Mouse (Mus musculus): ENCODE results near the gene Lce1a2. TPM values are rescaled to one million over a fixed set of nuclear protein-coding genes. Genes with fewer than 3 reads are reported as not detected.
A peak's percentile ranks its signal among the peaks of the same experiment; 100 is the strongest.

Gene Lce1a2
- polyA plus RNA-seq, 1 experiment from 2014 or later, result not detected

GRCm38 (mm10) chr3:92639854-92640253 is 30.3 kb downstream of the Lce1a2 start:
- H3K4me3 ChIP-seq (ENCODE audit: low read depth, low read length), result no peak overlapping the region
- no peak overlapping the region for H3K4me2 ChIP-seq (ENCODE audit: low read depth, low read length)
- 95% methylated on average over 15 of the region's 15 CpGs for WGBS
- no peaks in the 10 kb centered on the region for H3K9me3 ChIP-seq (ENCODE audit: control insufficient read depth, low read length)
- no peaks in the 10 kb centered on the region for H3K27me3 ChIP-seq (ENCODE audit: control insufficient read depth, insufficient read depth, low read length)
- H3K9ac ChIP-seq (replicated peaks; ENCODE audit: low read depth, low read length), result no peak overlapping the region
- H3K4me1 ChIP-seq (ENCODE audit: control insufficient read depth, insufficient read depth, low read length), result no peaks in the 10 kb centered on the region
- no peaks in the 10 kb centered on the region for H3K36me3 ChIP-seq (ENCODE audit: control insufficient read depth, insufficient read depth, low read length)
- H3K27ac ChIP-seq (ENCODE audit: low read depth, low read length), result no peak overlapping the region
- ATAC-seq (ENCODE audit: low read depth), result no peak

GRCm38 (mm10) chr3:92638653-92638991 is 31.5 kb downstream of the Lce1a2 start:
- no peak overlapping the region for H3K9ac ChIP-seq (replicated peaks; ENCODE audit: low read depth, low read length)
- H3K27me3 ChIP-seq (ENCODE audit: control insufficient read depth, insufficient read depth, low read length), result no peaks in the 10 kb centered on the region
- no peaks in the 10 kb centered on the region for H3K9me3 ChIP-seq (ENCODE audit: control insufficient read depth, low read length)
- H3K27ac ChIP-seq (ENCODE audit: low read depth, low read length), result no peak overlapping the region
- H3K4me3 ChIP-seq (ENCODE audit: low read depth, low read length), result no peak overlapping the region
- ATAC-seq (ENCODE audit: low read depth), result no peak
- H3K4me1 ChIP-seq (ENCODE audit: control insufficient read depth, insufficient read depth, low read length), result no peaks in the 10 kb centered on the region
- no peak overlapping the region for H3K4me2 ChIP-seq (ENCODE audit: low read depth, low read length)
- no peaks in the 10 kb centered on the region for H3K36me3 ChIP-seq (ENCODE audit: control insufficient read depth, insufficient read depth, low read length)
- WGBS, result 82% methylated on average over 3 of the region's 3 CpGs

GRCm38 (mm10) chr3:92637745-92638652 is 32.1 kb downstream of the Lce1a2 start:
- 24% methylated on average over 1 of the region's 1 CpGs for WGBS

GRCm38 (mm10) chr3:92621560-92621959 is 48.6 kb downstream of the Lce1a2 start, which contains the start of gene Lce6a:
Gene Lce6a, minus strand, starts transcription at chr3:92621660.
- 83% methylated on average over 2 of the region's 2 CpGs for WGBS
- Histone ChIP-seq H3K9ac (replicated peaks; ENCODE audit: low read depth, low read length) (no peak within 1 kb of the TSS), H3K27me3 (ENCODE audit: control insufficient read depth, insufficient read depth, low read length) (no peaks in the 10 kb centered on the region), H3K27ac (ENCODE audit: low read depth, low read length) (no peak within 1 kb of the TSS), H3K4me1 (ENCODE audit: control insufficient read depth, insufficient read depth, low read length) (no peaks in the 10 kb centered on the region), H3K4me2 (ENCODE audit: low read depth, low read length) (no peak within 1 kb of the TSS), H3K4me3 (ENCODE audit: low read depth, low read length) (no peak within 1 kb of the TSS), H3K36me3 (ENCODE audit: control insufficient read depth, insufficient read depth, low read length) (no peaks in the 10 kb centered on the region), H3K9me3 (ENCODE audit: control insufficient read depth, low read length) (no peaks in the 10 kb centered on the region)
- no peak for ATAC-seq (ENCODE audit: low read depth)

More at GRCm38 (mm10) chr3:92637745-92638652, 32.1 kb downstream of the Lce1a2 start:
- H3K4me1 ChIP-seq (ENCODE audit: control insufficient read depth, insufficient read depth, low read length), result no peaks in the 10 kb centered on the region
- no peaks in the 10 kb centered on the region for H3K27me3 ChIP-seq (ENCODE audit: control insufficient read depth, insufficient read depth, low read length)
- H3K27ac ChIP-seq (ENCODE audit: low read depth, low read length), result no peak overlapping the region
- no peak overlapping the region for H3K4me2 ChIP-seq (ENCODE audit: low read depth, low read length)
- H3K36me3 ChIP-seq (ENCODE audit: control insufficient read depth, insufficient read depth, low read length), result no peaks in the 10 kb centered on the region
- peak; percentile 71; the same call in 1 of the 2 replicates for ATAC-seq (ENCODE audit: low read depth)
- no peak overlapping the region for H3K4me3 ChIP-seq (ENCODE audit: low read depth, low read length)
- no peak overlapping the region for H3K9ac ChIP-seq (replicated peaks; ENCODE audit: low read depth, low read length)
- H3K9me3 ChIP-seq (ENCODE audit: control insufficient read depth, low read length), result no peaks in the 10 kb centered on the region

Other genes starting within 250 kb of the Lce1a2 start
- 5.1 and 7.9 TPM in 2 replicates for gene Gm9774, start 240.9 kb downstream of the Lce1a2 start, polyA plus RNA-seq (2014; fragmentation: Nextera tagmentation; extraction: Ambion mirVana)
- gene Sprr2k, start 237.7 kb downstream of the Lce1a2 start, polyA plus RNA-seq (2014; fragmentation: Nextera tagmentation; extraction: Ambion mirVana), result not detected in 2 replicates
- gene Sprr1b, start 231.5 kb downstream of the Lce1a2 start, polyA plus RNA-seq (2014; fragmentation: Nextera tagmentation; extraction: Ambion mirVana), result not detected in 2 replicates
- gene Sprr3, start 211.6 kb downstream of the Lce1a2 start, polyA plus RNA-seq (2014; fragmentation: Nextera tagmentation; extraction: Ambion mirVana), result not detected in 2 replicates
- gene Sprr1a, start 184.4 kb downstream of the Lce1a2 start, polyA plus RNA-seq (2014; fragmentation: Nextera tagmentation; extraction: Ambion mirVana), result not detected in 2 replicates
- gene Sprr4, start 169.8 kb downstream of the Lce1a2 start, polyA plus RNA-seq (2014; fragmentation: Nextera tagmentation; extraction: Ambion mirVana), result not detected in 2 replicates
- gene 2310046K23Rik, start 135.8 kb downstream of the Lce1a2 start, polyA plus RNA-seq (2014; fragmentation: Nextera tagmentation; extraction: Ambion mirVana), result not detected in 2 replicates
- not detected in 2 replicates for gene Ivl, start 96.6 kb downstream of the Lce1a2 start, polyA plus RNA-seq (2014; fragmentation: Nextera tagmentation; extraction: Ambion mirVana)
- not detected in 2 replicates for gene Smcp, start 81.3 kb downstream of the Lce1a2 start, polyA plus RNA-seq (2014; fragmentation: Nextera tagmentation; extraction: Ambion mirVana)
- gene 2210017I01Rik, start 62.8 kb downstream of the Lce1a2 start, polyA plus RNA-seq (2014; fragmentation: Nextera tagmentation; extraction: Ambion mirVana), result not detected in 2 replicates
- not detected in 2 replicates for gene Lce6a, start 48.7 kb downstream of the Lce1a2 start, polyA plus RNA-seq (2014; fragmentation: Nextera tagmentation; extraction: Ambion mirVana)
- not detected in 2 replicates for gene Lce1a1, start 22.0 kb downstream of the Lce1a2 start, polyA plus RNA-seq (2014; fragmentation: Nextera tagmentation; extraction: Ambion mirVana)
- not detected in 2 replicates for gene Lce1b, start 13.4 kb downstream of the Lce1a2 start, polyA plus RNA-seq (2014; fragmentation: Nextera tagmentation; extraction: Ambion mirVana)
- not detected in 2 replicates for gene Lce1c, start 8.9 kb upstream of the Lce1a2 start, polyA plus RNA-seq (2014; fragmentation: Nextera tagmentation; extraction: Ambion mirVana)
- gene Lce1d, start 16.9 kb upstream of the Lce1a2 start, polyA plus RNA-seq (2014; fragmentation: Nextera tagmentation; extraction: Ambion mirVana), result not detected in 2 replicates
- not detected in 2 replicates for gene Lce1e, start 38.8 kb upstream of the Lce1a2 start, polyA plus RNA-seq (2014; fragmentation: Nextera tagmentation; extraction: Ambion mirVana)
- gene Lce1f, start 50.0 kb upstream of the Lce1a2 start, polyA plus RNA-seq (2014; fragmentation: Nextera tagmentation; extraction: Ambion mirVana), result not detected in 2 replicates
- not detected in 2 replicates for gene Gm38119, start 68.8 kb upstream of the Lce1a2 start, polyA plus RNA-seq (2014; fragmentation: Nextera tagmentation; extraction: Ambion mirVana)
- not detected in 2 replicates for gene Lce1g, start 82.0 kb upstream of the Lce1a2 start, polyA plus RNA-seq (2014; fragmentation: Nextera tagmentation; extraction: Ambion mirVana)
- gene Lce1h, start 94.8 kb upstream of the Lce1a2 start, polyA plus RNA-seq (2014; fragmentation: Nextera tagmentation; extraction: Ambion mirVana), result not detected in 2 replicates
- gene Lce1i, start 108.6 kb upstream of the Lce1a2 start, polyA plus RNA-seq (2014; fragmentation: Nextera tagmentation; extraction: Ambion mirVana), result not detected in 2 replicates
- gene Lce1j, start 120.2 kb upstream of the Lce1a2 start, polyA plus RNA-seq (2014; fragmentation: Nextera tagmentation; extraction: Ambion mirVana), result not detected in 2 replicates
- gene Lce1k, start 137.6 kb upstream of the Lce1a2 start, polyA plus RNA-seq (2014; fragmentation: Nextera tagmentation; extraction: Ambion mirVana), result not detected in 2 replicates
- gene Kprp, start 156.9 kb upstream of the Lce1a2 start, polyA plus RNA-seq (2014; fragmentation: Nextera tagmentation; extraction: Ambion mirVana), result not detected in 2 replicates
- not detected in 2 replicates for gene Lce1l, start 181.0 kb upstream of the Lce1a2 start, polyA plus RNA-seq (2014; fragmentation: Nextera tagmentation; extraction: Ambion mirVana)
- gene 2310050C09Rik, start 199.9 kb upstream of the Lce1a2 start, polyA plus RNA-seq (2014; fragmentation: Nextera tagmentation; extraction: Ambion mirVana), result not detected in 2 replicates

Measured in neural tube, embryonic 14.5 days (tissue).